Mouse (Mus musculus) forebrain, embryonic 16.5 days (tissue): Measurements from ENCODE around the gene Mesp1. TPM values are rescaled to one million over a fixed set of nuclear protein-coding genes. Genes with fewer than 3 reads are reported as not detected.

Experiments
- ATAC-seq: fragments of 200-750 bp; cut with Nextera tagmentation; 2 replicates; pipeline ENCODE4 v1.8.0; 2017; ENCODE audit warnings: mild to moderate bottlenecking, moderate library complexity
- H3K27ac ChIP-seq: fragments of 300-500 bp; sonication (generic); 2 replicates; pipeline ENCODE4 v1.5.1; 2014; ENCODE audit warnings: low read length, control low read depth
- H3K27me3 ChIP-seq: fragments of 300-500 bp; sonication (generic); replicated peaks from 2 replicates; pipeline ENCODE4 v1.6.1; 2014; ENCODE audit warnings: low read length; ENCODE audit not compliant: control insufficient read depth, insufficient read depth
- H3K36me3 ChIP-seq: fragments of 300-500 bp; sonication (generic); 2 replicates; pipeline ENCODE4 v1.6.1; 2014; ENCODE audit not compliant: control insufficient read depth, insufficient read depth
- H3K4me1 ChIP-seq: fragments of 300-500 bp; sonication (generic); replicated peaks from 2 replicates; pipeline ENCODE4 v1.6.1; 2014; ENCODE audit warnings: low read length; ENCODE audit not compliant: control insufficient read depth, insufficient read depth
- H3K4me2 ChIP-seq: fragments of 300-500 bp; sonication (generic); 2 replicates; pipeline ENCODE4 v1.6.1; 2014; ENCODE audit warnings: mild to moderate bottlenecking, low read length, control low read depth
- H3K4me3 ChIP-seq: fragments of 300-500 bp; sonication (generic); replicated peaks from 2 replicates; pipeline ENCODE4 v1.5.1; 2014; ENCODE audit warnings: mild to moderate bottlenecking, low read length, control low read depth
- H3K9ac ChIP-seq: fragments of 300-500 bp; sonication (generic); replicated peaks from 2 replicates; pipeline ENCODE4 v1.6.1; 2014; ENCODE audit warnings: low read depth, low read length, control low read depth
- H3K9me3 ChIP-seq: fragments of 300-500 bp; sonication (generic); 2 replicates; pipeline ENCODE4 v1.6.1; 2016; ENCODE audit warnings: low read length; ENCODE audit not compliant: control insufficient read depth
- WGBS: fragments of 180-500 bp; shearing (Covaris S2); extraction: QIAGEN DNeasy Blood & Tissue Kit; methylation state at CpG from one replicate; pipeline ENCODE4 v1.1.7; 2014; 5-methylcytosine and 5-hydroxymethylcytosine counted together
- polyA plus RNA-seq: library from polyadenylated mRNA; unstranded; fragments of >200 nt; fragmentation: Nextera tagmentation; extraction: Ambion mirVana; gene quantifications from 2 replicates; pipeline ENCODE4 v1.2.1, GENCODE M21; 2015

The Mesp1 gene
- polyA plus RNA-seq, 1 experiment from 2014 or later = not detected

DNA sequence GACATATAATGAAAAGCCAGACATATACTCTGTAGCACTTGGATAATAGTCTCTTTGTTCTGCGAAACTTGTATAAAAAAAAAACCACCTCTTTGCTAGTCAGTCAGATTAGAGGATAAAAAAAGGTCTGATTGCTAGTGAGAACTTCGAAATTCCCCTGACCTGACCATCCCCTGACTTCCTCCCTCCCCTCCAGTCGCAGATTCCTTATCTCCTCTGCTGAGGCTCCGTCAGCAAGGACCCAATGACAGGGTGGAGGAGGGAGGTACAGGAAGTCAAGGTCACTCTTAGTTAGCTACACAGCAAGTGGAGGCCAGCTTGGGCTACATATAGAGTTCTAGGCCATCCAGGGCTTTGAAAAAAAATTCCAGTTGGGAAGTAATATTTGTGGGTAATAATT, 25.9 kb upstream of the Mesp1 start:
- Histone ChIP-seq H3K36me3 (no peaks in the 10 kb centered on the region), H3K9ac (no peak overlapping the region), H3K9me3 (peaks cover 2% of the 10 kb centered on the region; the same call in 1 of the 2 replicates), H3K27ac (no peak overlapping the region), H3K27me3 (no peaks in the 10 kb centered on the region), H3K4me2 (no peak overlapping the region), H3K4me3 (no peak overlapping the region), H3K4me1 (no peaks in the 10 kb centered on the region)
- 51% methylated on average over 4 of the region's 4 CpGs for WGBS
- ATAC-seq = no peak

DNA sequence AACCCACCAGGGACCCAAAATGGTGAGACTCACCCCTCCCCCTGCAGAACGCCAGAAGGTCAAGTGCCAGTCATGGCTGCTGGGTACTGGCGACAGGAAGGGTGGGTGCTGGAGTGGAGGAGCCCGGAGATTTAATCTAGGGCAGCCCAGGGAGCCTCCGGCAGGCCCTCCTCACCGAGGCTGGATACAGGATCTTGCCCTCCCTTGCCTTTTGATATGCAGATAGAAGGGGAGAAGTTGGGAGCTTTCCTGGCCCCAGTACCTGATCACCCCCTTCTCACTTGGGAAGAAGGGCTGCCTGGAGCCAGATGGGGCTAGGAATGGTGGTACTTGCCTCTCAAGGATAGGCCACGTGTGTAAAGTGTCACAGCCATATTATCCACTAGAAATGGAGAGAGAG, 24.7 kb upstream of the Mesp1 start:
- no peaks in the 10 kb centered on the region for H3K9me3 ChIP-seq
- H3K9ac ChIP-seq = no peak overlapping the region
- H3K4me2 ChIP-seq = no peak overlapping the region
- no peak for ATAC-seq
- H3K36me3 ChIP-seq = no peaks in the 10 kb centered on the region
- no peak overlapping the region for H3K27ac ChIP-seq
- no peak overlapping the region for H3K4me3 ChIP-seq
- H3K4me1 ChIP-seq = no peaks in the 10 kb centered on the region
- no peaks in the 10 kb centered on the region for H3K27me3 ChIP-seq
- WGBS = 2% methylated on average over 6 of the region's 6 CpGs

DNA sequence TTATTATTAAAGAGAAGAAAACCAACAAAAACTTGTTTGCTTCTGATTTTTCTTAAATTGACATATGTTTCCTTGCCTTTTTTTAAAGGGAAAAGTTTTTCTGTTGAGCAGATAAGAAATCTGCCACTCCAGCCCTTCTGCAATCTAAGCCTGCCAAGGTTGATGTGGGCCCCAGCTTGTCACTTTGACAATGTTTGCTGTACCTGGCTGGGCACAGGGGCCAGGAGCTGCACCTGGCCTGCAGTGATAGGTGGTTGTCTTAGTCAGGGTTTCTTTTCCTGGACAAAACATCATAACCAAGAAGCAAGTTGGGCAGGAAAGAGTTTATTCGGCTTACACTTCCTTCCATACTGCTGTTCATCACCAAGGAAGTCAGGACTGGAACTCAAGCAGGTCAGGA, 19.8 kb upstream of the Mesp1 start:
- no peak overlapping the region for H3K9ac ChIP-seq
- no peaks in the 10 kb centered on the region for H3K36me3 ChIP-seq
- H3K4me2 ChIP-seq = no peak overlapping the region
- H3K27me3 ChIP-seq = 0 out of 2 replicates have a peak, but pooled peaks cover 3% of the 10 kb centered on the region
- WGBS = 100% methylated on average over 1 of the region's 1 CpGs
- no peak overlapping the region for H3K27ac ChIP-seq
- H3K4me3 ChIP-seq = no peak overlapping the region
- 0 out of 2 replicates have a peak, but pooled peaks cover 4% of the 10 kb centered on the region for H3K4me1 ChIP-seq
- H3K9me3 ChIP-seq = no peaks in the 10 kb centered on the region
- no peak for ATAC-seq

DNA sequence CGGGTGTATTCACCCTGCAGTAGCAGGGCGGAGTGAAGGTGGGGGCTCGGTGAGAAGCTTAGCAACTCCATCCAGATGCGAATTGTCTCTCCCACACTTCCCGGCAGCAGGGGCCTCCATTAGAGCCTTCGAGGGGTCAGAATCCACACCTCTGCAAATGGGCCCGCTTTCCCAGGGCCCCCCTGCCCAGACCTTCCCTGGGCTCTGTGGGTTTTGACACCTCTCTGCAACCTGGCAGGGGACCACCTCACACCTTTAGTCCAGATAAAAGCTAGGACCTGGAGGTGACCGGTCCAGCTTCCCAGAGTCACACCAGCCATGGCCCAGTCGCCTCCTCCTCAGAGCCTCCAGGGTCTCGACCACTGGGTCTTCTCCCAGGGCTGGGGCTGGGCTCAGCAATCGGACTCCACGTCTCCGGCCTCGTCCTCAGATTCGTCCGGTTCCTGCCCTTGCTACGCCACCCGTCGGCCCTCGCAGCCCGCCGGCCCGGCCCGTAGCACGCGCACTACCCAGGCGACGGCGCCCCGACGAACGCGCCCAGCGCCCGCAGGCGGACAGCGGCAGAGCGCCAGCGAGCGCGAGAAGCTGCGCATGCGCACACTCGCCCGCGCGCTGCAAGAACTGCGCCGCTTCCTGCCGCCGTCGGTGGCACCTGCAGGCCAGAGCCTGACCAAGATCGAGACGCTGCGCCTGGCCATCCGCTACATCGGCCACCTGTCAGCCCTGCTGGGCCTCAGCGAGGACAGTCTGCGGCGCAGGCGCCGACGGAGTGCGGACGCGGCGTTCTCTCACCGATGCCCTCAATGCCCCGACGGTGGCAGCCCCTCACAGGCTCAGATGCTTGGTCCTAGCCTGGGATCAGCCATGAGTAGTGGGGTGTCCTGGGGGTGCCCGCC, 17.3 kb upstream of the Mesp1 start, which contains the start of gene Mesp2:
TSS of gene Mesp2 (plus strand) at position 117 of the 896 bp plus-strand sequence.
- no peaks in the 10 kb centered on the region for H3K36me3 ChIP-seq
- peak within 1 kb of the TSS; percentile 67 for H3K4me2 ChIP-seq
- H3K27ac ChIP-seq = no peak within 1 kb of the TSS
- peak within 1 kb of the TSS; percentile 46 for H3K4me3 ChIP-seq
- peak within 1 kb of the TSS; percentile 67 for H3K9ac ChIP-seq
- 16% methylated on average over 69 of the region's 71 CpGs for WGBS
- peak; percentile 75 for ATAC-seq
- H3K4me1 ChIP-seq = 0 out of 2 replicates have a peak, but pooled peaks cover 4% of the 10 kb centered on the region
- 0 out of 2 replicates have a peak, but pooled peaks cover 3% of the 10 kb centered on the region for H3K27me3 ChIP-seq
- H3K9me3 ChIP-seq = no peaks in the 10 kb centered on the region

DNA sequence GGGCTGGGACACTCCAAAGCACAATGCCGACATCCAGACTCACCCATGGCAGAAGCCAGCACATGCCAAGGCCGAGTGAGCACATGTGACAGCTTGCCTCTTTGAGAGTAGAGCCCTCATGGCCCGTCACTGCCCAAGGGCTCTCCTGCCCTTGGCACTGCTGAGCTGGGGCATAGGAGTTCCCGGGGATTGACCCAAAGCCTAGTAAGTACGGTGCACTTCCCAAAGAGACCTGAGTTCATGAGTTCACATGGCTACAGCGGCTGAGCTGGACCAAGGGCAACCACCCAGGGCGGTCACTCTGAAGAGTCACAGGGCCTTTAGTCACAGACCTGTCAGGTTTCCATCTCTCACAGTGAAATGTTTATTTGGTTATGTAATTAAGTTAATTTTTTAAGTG, 15.0 kb upstream of the Mesp1 start:
- H3K9me3 ChIP-seq = no peaks in the 10 kb centered on the region
- 87% methylated on average over 7 of the region's 7 CpGs for WGBS
- H3K4me2 ChIP-seq = no peak overlapping the region
- 0 out of 2 replicates have a peak, but pooled peaks cover 4% of the 10 kb centered on the region for H3K4me1 ChIP-seq
- no peak for ATAC-seq
- H3K4me3 ChIP-seq = no peak overlapping the region
- H3K36me3 ChIP-seq = no peaks in the 10 kb centered on the region
- H3K27ac ChIP-seq = no peak overlapping the region
- no peak overlapping the region for H3K9ac ChIP-seq
- 0 out of 2 replicates have a peak, but pooled peaks cover 3% of the 10 kb centered on the region for H3K27me3 ChIP-seq

DNA sequence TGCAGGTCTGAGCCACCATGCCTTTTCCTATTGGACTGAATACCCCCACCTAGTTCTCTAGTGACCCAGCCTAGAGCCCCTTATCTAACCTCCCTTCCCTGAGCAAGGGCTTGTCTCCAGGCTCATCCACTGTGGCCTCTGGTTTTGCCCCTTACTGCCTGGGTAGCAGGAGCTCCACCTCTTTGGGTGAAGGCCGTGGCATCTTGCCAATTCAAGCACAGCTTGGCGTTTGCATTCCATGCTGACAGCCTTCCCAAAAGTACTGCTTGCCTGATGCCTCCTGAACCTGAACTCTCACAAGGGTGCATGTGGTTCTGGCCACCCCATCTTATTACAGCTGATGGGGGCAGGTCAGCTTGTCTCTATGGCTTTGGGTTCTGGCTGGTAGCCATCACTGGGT, 10.3 kb upstream of the Mesp1 start:
- no peaks in the 10 kb centered on the region for H3K27me3 ChIP-seq
- no peaks in the 10 kb centered on the region for H3K9me3 ChIP-seq
- H3K9ac ChIP-seq = no peak overlapping the region
- no peak overlapping the region for H3K27ac ChIP-seq
- no peaks in the 10 kb centered on the region for H3K36me3 ChIP-seq
- no peak overlapping the region for H3K4me2 ChIP-seq
- no peaks in the 10 kb centered on the region for H3K4me1 ChIP-seq
- H3K4me3 ChIP-seq = no peak overlapping the region
- no peak for ATAC-seq
- WGBS = 41% methylated on average over 2 of the region's 2 CpGs

DNA sequence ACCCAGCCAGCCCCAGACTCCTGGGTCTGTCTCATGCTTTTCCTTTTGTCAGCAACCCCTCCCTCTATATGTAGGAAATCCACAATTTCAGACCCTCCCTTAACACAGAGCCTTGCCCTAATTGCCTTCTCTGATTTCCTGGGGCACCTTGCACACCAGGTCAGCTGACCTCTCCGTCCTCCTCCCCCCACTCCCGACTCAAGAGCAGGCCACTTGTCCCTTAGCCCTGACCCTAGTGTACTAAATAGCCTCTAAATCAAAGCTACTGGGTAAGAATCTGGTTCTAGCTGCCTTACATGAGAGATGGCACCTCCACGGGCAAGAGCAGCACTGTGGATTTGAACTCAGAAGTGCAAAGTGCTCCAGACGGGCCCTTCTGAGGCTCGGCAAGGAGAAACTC, 8.4 kb upstream of the Mesp1 start:
- Histone ChIP-seq H3K9ac (no peak overlapping the region), H3K4me1 (0 out of 2 replicates have a peak, but pooled peaks cover 4% of the 10 kb centered on the region), H3K4me2 (no peak overlapping the region), H3K27ac (no peak overlapping the region), H3K9me3 (no peaks in the 10 kb centered on the region), H3K27me3 (no peaks in the 10 kb centered on the region), H3K4me3 (no peak overlapping the region), H3K36me3 (no peaks in the 10 kb centered on the region)
- no peak for ATAC-seq
- 72% methylated on average over 5 of the region's 5 CpGs for WGBS

DNA sequence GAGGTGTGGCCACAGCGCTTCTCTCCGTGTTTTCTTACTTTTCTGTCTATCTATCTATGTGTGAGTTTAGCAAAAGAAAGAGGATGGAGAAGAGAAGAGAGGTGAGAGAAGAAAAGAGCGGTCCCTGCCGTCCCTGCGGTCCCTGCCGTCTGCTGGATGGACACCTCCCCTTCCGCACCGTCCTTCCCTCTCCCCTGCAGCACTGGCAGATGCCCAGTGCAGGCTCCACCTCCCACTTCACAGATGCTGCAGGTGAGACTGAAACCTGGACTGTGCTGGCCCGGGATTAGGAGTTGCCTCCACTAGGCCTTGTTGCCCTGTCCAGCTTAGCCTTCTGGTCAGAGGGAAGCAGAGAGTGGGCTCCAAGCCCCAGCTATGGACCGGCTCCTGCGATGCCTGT, 7.8 kb upstream of the Mesp1 start:
- 0 out of 2 replicates have a peak, but pooled peaks cover 4% of the 10 kb centered on the region for H3K4me1 ChIP-seq
- H3K27ac ChIP-seq = no peak overlapping the region
- no peaks in the 10 kb centered on the region for H3K27me3 ChIP-seq
- no peaks in the 10 kb centered on the region for H3K9me3 ChIP-seq
- no peaks in the 10 kb centered on the region for H3K36me3 ChIP-seq
- H3K9ac ChIP-seq = no peak overlapping the region
- no peak overlapping the region for H3K4me2 ChIP-seq
- WGBS = 79% methylated on average over 11 of the region's 11 CpGs
- no peak overlapping the region for H3K4me3 ChIP-seq
- ATAC-seq = no peak

DNA sequence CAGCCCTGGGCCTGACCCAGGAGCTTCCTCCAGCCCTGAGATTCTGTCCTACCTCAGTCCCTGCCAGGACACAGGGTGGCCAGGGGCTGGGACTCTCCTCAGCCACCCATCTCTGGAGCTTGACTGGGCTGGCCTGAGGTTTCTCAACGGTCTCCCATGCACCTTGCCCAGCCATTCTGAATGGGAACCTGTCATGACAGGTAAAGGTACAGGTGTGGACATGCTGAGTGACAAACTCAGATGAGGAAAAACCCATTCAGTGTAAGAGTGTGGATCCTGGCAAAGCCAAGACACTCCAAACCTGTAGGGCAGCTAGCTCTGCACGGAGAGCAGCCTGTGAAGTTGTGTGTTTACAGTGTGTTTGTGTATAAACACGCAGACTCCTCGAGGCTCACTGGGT, 6.7 kb upstream of the Mesp1 start:
- H3K9ac ChIP-seq = no peak overlapping the region
- H3K36me3 ChIP-seq = no peaks in the 10 kb centered on the region
- no peak for ATAC-seq
- no peak overlapping the region for H3K4me2 ChIP-seq
- H3K9me3 ChIP-seq = no peaks in the 10 kb centered on the region
- no peak overlapping the region for H3K4me3 ChIP-seq
- H3K27me3 ChIP-seq = no peaks in the 10 kb centered on the region; the same call in 1 of the 2 replicates
- H3K27ac ChIP-seq = no peak overlapping the region
- H3K4me1 ChIP-seq = 0 out of 2 replicates have a peak, but pooled peaks cover 4% of the 10 kb centered on the region
- WGBS = 84% methylated on average over 4 of the region's 4 CpGs
